Mouse (Mus musculus) MEL (cell line): Measurements from ENCODE around the gene Pde3a.

Experiments used
- CHD1 ChIP-seq: IDR thresholded peaks from 2 replicates; pipeline ENCODE4 v1.6.1; 2012; ENCODE audit warnings: low read depth, mild to moderate bottlenecking, inconsistent platforms, low read length, improper control_type of control experiment
- CHD2 ChIP-seq: IDR thresholded peaks from 2 replicates; pipeline ENCODE4 v1.6.1; 2011; ENCODE audit warnings: low read length, improper control_type of control experiment
- CTCF ChIP-seq, 3 experiments: IDR thresholded peaks in 2 of 3; conservative IDR thresholded peaks in 1 of 3; 2 replicates each; pipeline ENCODE4 v1.5.1; 2011 to 2012; ENCODE audit warnings: low read length in 3 of 3, low read depth in 2 of 3, mild to moderate bottlenecking in 2 of 3, improper control_type of control experiment in 1 of 3, inconsistent platforms in 1 of 3, mixed read lengths in 1 of 3, moderate library complexity in 1 of 3; ENCODE audit not compliant: control insufficient read depth in 1 of 3, insufficient read depth in 1 of 3, poor library complexity in 1 of 3, severe bottlenecking in 1 of 3
- E2F4 ChIP-seq: IDR thresholded peaks from 2 replicates; pipeline ENCODE4 v1.6.1; 2011; ENCODE audit warnings: low read depth, low read length, improper control_type of control experiment, borderline replicate concordance
- EP300 ChIP-seq, 2 experiments: IDR thresholded peaks; 2 replicates each; pipeline ENCODE4 v1.6.1; 2011; ENCODE audit warnings: improper control_type of control experiment in 2 of 2, low read length in 2 of 2, low read depth in 1 of 2, mild to moderate bottlenecking in 1 of 2
- ETS1 ChIP-seq: IDR thresholded peaks from 2 replicates; pipeline ENCODE4 v1.6.1; 2012; ENCODE audit warnings: low read depth, mild to moderate bottlenecking, inconsistent platforms, low read length, improper control_type of control experiment, moderate library complexity
- KAT2A ChIP-seq: conservative IDR thresholded peaks from 2 replicates; pipeline ENCODE4 v1.6.1; 2012; ENCODE audit warnings: low read depth, low read length, improper control_type of control experiment, inconsistent platforms
- MAZ ChIP-seq: IDR thresholded peaks from 2 replicates; pipeline ENCODE4 v1.6.1; 2012; ENCODE audit warnings: low read depth, mild to moderate bottlenecking, inconsistent platforms, low read length, improper control_type of control experiment
- MEF2A ChIP-seq: IDR thresholded peaks from 2 replicates; pipeline ENCODE4 v1.6.1; 2014; ENCODE audit warnings: low read depth, mild to moderate bottlenecking, inconsistent platforms, low read length, improper control_type of control experiment; ENCODE audit not compliant: poor library complexity, insufficient replicate concordance, severe bottlenecking; ENCODE audit errors: extremely low read depth
- MYB ChIP-seq: IDR thresholded peaks from 2 replicates; pipeline ENCODE4 v1.6.1; 2011; ENCODE audit warnings: mild to moderate bottlenecking, low read depth, low read length, improper control_type of control experiment
- RCOR1 ChIP-seq: IDR thresholded peaks from 2 replicates; pipeline ENCODE4 v1.6.1; 2012; ENCODE audit warnings: low read depth, mild to moderate bottlenecking, inconsistent platforms, low read length, improper control_type of control experiment
- TAL1 ChIP-seq: IDR thresholded peaks from 2 replicates; pipeline ENCODE4 v1.6.1; 2012; ENCODE audit warnings: mild to moderate bottlenecking, inconsistent platforms, low read length, moderate library complexity, mixed read lengths
- ZC3H11A ChIP-seq: IDR thresholded peaks from 2 replicates; pipeline ENCODE4 v1.6.1; 2012; ENCODE audit warnings: low read depth, mild to moderate bottlenecking, inconsistent platforms, low read length, improper control_type of control experiment
- ZKSCAN1 ChIP-seq: IDR thresholded peaks from 2 replicates; pipeline ENCODE4 v1.6.1; 2012; ENCODE audit warnings: low read depth, mild to moderate bottlenecking, inconsistent platforms, low read length, improper control_type of control experiment, moderate library complexity

DNA sequence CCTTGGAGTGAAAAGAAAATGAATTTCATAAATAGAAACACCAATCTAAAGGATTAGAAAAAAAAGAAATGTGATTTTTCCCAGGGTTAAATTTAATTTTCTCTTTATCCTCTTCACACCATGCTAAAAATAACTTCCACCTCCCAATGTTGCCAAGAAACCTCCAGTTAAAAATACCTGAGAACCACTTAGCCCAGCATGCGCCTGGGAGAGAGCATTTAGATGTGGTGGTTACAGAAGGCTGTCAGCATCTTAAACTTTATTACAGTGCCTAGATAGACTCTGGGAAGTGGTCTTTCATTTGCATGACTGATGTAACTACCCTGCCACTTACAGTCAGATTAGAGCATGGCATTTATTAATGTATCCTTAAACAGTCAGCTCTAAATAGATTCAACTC is 292.1 kb downstream of the Pde3a start:
- no peak for TF ChIP-seq CTCF (IDR thresholded peaks at IDR 0.05 in 2 of 3, conservative IDR thresholded peaks at IDR 0.05 in 1 of 3; ENCODE audit: control insufficient read depth in 1 of 3, insufficient read depth in 1 of 3, low read depth in 2 of 3, low read length in 3 of 3, poor library complexity in 1 of 3, severe bottlenecking in 1 of 3)
- TF ChIP-seq CHD2: no peak
- no peak for TF ChIP-seq TAL1
- TF ChIP-seq ZKSCAN1: no peak
- TF ChIP-seq MAZ: no peak
- TF ChIP-seq CHD1: no peak
- no peak for TF ChIP-seq EP300 (IDR thresholded peaks at IDR 0.05; ENCODE audit: low read depth in 1 of 2, low read length in 2 of 2)
- no peak for TF ChIP-seq MYB
- no peak for TF ChIP-seq KAT2A
- TF ChIP-seq ETS1: no peak
- TF ChIP-seq E2F4: no peak
- TF ChIP-seq ZC3H11A: no peak
- TF ChIP-seq MEF2A: no peak
- TF ChIP-seq RCOR1: no peak
